Mouse (Mus musculus): ENCODE measurements around the gene Fam168a. TPM values are rescaled to one million over a fixed set of nuclear protein-coding genes. Genes with fewer than 3 reads are reported as not detected.

The Fam168a gene
- polyA plus RNA-seq, 1 experiment: 27.0 TPM

DNA sequence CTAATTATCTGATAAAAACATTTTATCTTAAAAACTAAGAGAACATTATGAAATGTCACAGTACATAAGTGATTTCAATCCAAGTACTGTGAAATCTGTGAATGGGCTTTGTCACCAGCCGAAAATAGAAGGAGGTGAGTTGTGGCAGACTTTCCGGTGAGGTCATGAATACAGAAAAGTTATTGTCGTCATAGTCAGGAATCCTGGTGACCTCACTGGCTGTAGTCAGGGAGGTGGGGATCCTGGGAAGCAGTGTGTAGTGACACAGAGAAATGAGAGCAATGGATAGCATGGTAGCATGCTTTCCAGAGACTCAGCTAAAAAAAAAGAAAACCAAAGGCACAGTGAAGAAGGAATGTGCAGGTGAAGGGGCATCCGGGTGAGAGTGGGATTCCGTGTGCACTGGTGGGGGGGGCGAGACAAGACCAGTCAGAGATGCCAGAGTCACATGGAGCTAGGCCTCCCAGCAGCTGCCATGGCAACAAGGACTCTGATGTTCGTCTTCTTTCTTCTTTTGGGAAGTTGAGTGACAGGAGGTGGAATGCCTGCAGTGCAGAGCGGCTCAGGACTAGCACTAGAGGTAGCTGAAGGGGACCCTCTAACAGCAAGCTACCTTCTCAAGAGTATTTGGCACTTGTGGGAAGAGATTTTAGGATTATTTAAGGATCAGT is 109.6 kb downstream of the Fam168a start:
- H3K27ac ChIP-seq (ENCODE audit: control insufficient read depth, insufficient read depth, low read depth, low read length): no peak overlapping the region

DNA sequence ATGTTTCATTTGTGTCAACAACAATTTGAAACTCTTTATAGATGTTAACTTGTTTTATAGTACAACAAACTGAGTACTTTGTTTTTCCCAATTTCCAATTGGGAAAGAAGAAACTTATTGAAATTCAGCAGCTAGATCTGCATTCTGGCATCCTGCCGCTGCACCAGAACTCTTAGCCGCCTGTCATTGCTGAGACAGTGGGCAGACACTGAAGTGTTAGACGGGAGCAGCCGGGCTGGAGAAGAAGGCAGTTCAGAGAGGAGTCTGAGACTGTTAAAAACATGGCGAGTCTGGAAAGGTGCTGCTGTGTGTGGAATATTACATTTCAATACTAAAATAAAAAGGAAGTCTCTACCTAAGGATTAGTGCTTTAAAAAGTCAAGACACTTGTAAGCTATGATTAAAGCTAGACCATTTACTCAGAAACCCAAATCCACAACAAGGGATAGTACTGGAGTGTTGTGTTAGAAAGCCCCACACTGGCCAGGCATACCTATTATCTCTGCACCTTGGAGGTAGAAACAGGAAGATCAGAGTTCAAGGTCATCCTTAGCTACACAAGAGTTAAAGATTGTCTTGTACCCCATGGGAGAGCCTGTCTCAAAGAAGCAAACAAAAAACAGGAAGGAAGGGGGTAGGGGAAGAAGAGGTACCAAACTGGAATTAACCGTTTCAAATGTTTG is 110.5 kb downstream of the Fam168a start:
- TF ChIP-seq CTCF (IDR thresholded peaks at IDR 0.05; ENCODE audit: control insufficient read depth, insufficient read depth, insufficient replicate concordance, low read depth, low read length): no peak
- TF ChIP-seq POLR2A (IDR thresholded peaks at IDR 0.05; ENCODE audit: control insufficient read depth, low read depth, low read length): no peak
- no peaks in the 10 kb centered on the region for H3K27me3 ChIP-seq (ENCODE audit: control insufficient read depth, insufficient read depth, low read length)
- H3K4me3 ChIP-seq (ENCODE audit: control insufficient read depth, low read depth, low read length): no peak overlapping the region
- H3K36me3 ChIP-seq (ENCODE audit: control insufficient read depth, insufficient read depth, low read length): no peaks in the 10 kb centered on the region
- peaks cover 2% of the 10 kb centered on the region; the same call in 1 of the 2 replicates for H3K4me1 ChIP-seq (ENCODE audit: control insufficient read depth, insufficient read depth, low read length)
- no peak overlapping the region for H3K27ac ChIP-seq (ENCODE audit: control insufficient read depth, insufficient read depth, low read depth, low read length)

More for the DNA sequence above, 109.6 kb downstream of the Fam168a start:
- no peaks in the 10 kb centered on the region for H3K27me3 ChIP-seq (ENCODE audit: control insufficient read depth, insufficient read depth, low read length)
- H3K36me3 ChIP-seq (ENCODE audit: control insufficient read depth, insufficient read depth, low read length): no peaks in the 10 kb centered on the region
- TF ChIP-seq CTCF (IDR thresholded peaks at IDR 0.05; ENCODE audit: control insufficient read depth, insufficient read depth, insufficient replicate concordance, low read depth, low read length): no peak
- no peak for TF ChIP-seq POLR2A (IDR thresholded peaks at IDR 0.05; ENCODE audit: control insufficient read depth, low read depth, low read length)
- H3K4me1 ChIP-seq (ENCODE audit: control insufficient read depth, insufficient read depth, low read length): peaks cover 2% of the 10 kb centered on the region; the same call in 1 of the 2 replicates
- H3K4me3 ChIP-seq (ENCODE audit: control insufficient read depth, low read depth, low read length): no peak overlapping the region

DNA sequence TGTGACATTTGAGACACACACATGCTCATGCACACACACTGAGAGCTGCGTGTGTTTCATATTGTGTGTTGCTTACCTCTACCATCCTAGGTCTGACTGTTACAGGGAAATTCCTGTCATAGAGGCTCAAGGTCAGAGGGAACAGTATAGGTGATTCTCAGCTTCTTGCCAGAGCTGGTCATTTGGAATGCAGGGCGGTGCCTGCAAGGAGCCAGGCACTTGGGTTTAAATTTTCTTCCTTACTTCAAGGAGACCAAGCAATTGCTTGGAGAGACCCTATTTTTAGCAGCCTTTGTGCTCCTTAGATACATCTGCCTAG is 111.0 kb downstream of the Fam168a start:
- TF ChIP-seq CTCF (IDR thresholded peaks at IDR 0.05; ENCODE audit: control insufficient read depth, insufficient read depth, insufficient replicate concordance, low read depth, low read length) (no peak), POLR2A (IDR thresholded peaks at IDR 0.05; ENCODE audit: control insufficient read depth, low read depth, low read length) (no peak)
- H3K36me3 ChIP-seq (ENCODE audit: control insufficient read depth, insufficient read depth, low read length): no peaks in the 10 kb centered on the region
- H3K27me3 ChIP-seq (ENCODE audit: control insufficient read depth, insufficient read depth, low read length): no peaks in the 10 kb centered on the region
- H3K4me1 ChIP-seq (ENCODE audit: control insufficient read depth, insufficient read depth, low read length): peaks cover 2% of the 10 kb centered on the region; the same call in 1 of the 2 replicates
- no peak overlapping the region for H3K4me3 ChIP-seq (ENCODE audit: control insufficient read depth, low read depth, low read length)
- no peak overlapping the region for H3K27ac ChIP-seq (ENCODE audit: control insufficient read depth, insufficient read depth, low read depth, low read length)

DNA sequence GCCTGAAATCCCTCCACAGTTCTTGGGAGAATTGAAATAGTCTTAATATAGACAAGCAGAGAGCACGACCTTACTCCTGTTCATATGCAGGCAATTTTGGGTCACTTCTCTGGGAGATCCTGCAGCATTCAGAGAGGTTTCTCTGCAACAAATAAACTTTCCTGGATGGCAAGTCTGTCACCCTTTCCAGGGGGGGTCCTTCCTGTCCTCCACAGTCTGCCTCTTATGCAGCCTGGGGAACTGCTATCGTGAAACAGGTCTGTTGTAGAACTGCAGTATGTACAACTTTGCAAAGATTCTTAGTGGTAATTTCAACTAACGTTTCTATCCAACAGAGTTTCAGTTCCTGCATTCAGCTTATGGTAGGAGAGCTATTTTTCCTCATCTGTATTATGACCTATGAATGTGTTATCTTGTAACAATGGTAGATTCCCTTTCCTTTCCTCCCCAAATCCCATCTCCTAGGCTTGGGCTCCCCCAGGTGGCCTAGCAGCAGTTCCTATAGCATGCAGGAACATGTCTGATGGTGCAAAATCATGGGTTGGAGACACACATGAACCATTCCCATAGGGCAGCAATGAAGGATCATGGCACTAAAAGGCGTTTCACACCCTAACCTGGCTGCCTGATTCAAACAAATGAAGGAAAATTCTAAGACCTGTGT is 112.1 kb downstream of the Fam168a start:
- H3K36me3 ChIP-seq (ENCODE audit: control insufficient read depth, insufficient read depth, low read length): no peaks in the 10 kb centered on the region
- H3K4me3 ChIP-seq (ENCODE audit: control insufficient read depth, low read depth, low read length): no peak overlapping the region
- TF ChIP-seq POLR2A (IDR thresholded peaks at IDR 0.05; ENCODE audit: control insufficient read depth, low read depth, low read length) (no peak), CTCF (IDR thresholded peaks at IDR 0.05; ENCODE audit: control insufficient read depth, insufficient read depth, insufficient replicate concordance, low read depth, low read length) (no peak)
- no peak overlapping the region for H3K27ac ChIP-seq (ENCODE audit: control insufficient read depth, insufficient read depth, low read depth, low read length)
- H3K27me3 ChIP-seq (ENCODE audit: control insufficient read depth, insufficient read depth, low read length): no peaks in the 10 kb centered on the region
- H3K4me1 ChIP-seq (ENCODE audit: control insufficient read depth, insufficient read depth, low read length): peaks cover 2% of the 10 kb centered on the region; the same call in 1 of the 2 replicates

DNA sequence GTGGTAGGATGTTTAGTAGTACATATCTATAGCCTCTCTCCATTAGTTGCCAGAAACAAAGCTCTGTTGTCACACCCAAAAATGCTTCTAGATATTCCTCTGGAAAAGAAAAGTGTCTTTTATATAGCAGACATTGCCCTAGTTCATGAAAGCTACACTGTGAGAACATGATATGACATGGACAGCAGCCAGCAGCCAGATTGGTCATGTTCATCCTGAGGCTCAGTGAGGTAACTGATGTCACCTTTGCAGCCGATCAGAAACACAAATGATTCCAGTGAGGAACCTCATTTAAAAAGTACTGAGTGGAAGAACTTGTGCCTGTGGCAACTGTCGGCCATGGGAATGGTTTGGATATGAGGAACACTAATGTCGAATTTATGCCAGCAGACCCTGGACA is 118.2 kb downstream of the Fam168a start:
- H3K27me3 ChIP-seq (ENCODE audit: control insufficient read depth, insufficient read depth, low read length): no peaks in the 10 kb centered on the region
- no peak overlapping the region for H3K27ac ChIP-seq (ENCODE audit: control insufficient read depth, insufficient read depth, low read depth, low read length)
- TF ChIP-seq CTCF (IDR thresholded peaks at IDR 0.05; ENCODE audit: control insufficient read depth, insufficient read depth, insufficient replicate concordance, low read depth, low read length): no peak
- TF ChIP-seq POLR2A (IDR thresholded peaks at IDR 0.05; ENCODE audit: control insufficient read depth, low read depth, low read length): no peak
- no peaks in the 10 kb centered on the region for H3K4me1 ChIP-seq (ENCODE audit: control insufficient read depth, insufficient read depth, low read length)
- no peak overlapping the region for H3K4me3 ChIP-seq (ENCODE audit: control insufficient read depth, low read depth, low read length)
- H3K36me3 ChIP-seq (ENCODE audit: control insufficient read depth, insufficient read depth, low read length): no peaks in the 10 kb centered on the region

DNA sequence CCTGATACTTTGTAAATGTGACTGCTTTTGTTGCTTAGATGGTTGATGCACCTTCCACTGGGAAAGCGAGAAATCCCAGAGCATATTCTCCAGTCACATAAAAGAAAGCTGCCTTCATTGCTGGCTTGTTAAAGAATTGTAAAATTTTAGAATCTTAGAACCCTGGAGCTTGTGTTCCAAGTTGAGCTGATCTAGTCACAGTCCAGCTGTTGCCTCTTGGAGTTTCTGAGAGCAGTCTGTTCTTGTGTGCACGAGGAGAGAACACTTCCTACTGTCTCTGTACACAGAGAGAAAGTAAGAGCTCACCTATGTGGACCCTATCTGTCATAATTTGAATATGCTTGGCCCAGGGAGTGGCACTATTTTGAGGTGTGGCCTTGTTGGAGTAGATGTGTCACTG is 122.1 kb downstream of the Fam168a start:
- H3K36me3 ChIP-seq (ENCODE audit: control insufficient read depth, insufficient read depth, low read length): no peaks in the 10 kb centered on the region
- no peak for TF ChIP-seq CTCF (IDR thresholded peaks at IDR 0.05; ENCODE audit: control insufficient read depth, insufficient read depth, insufficient replicate concordance, low read depth, low read length)
- no peak for TF ChIP-seq POLR2A (IDR thresholded peaks at IDR 0.05; ENCODE audit: control insufficient read depth, low read depth, low read length)
- H3K27me3 ChIP-seq (ENCODE audit: control insufficient read depth, insufficient read depth, low read length): no peaks in the 10 kb centered on the region
- no peak overlapping the region for H3K4me3 ChIP-seq (ENCODE audit: control insufficient read depth, low read depth, low read length)
- H3K27ac ChIP-seq (ENCODE audit: control insufficient read depth, insufficient read depth, low read depth, low read length): no peak overlapping the region
- H3K4me1 ChIP-seq (ENCODE audit: control insufficient read depth, insufficient read depth, low read length): no peaks in the 10 kb centered on the region

DNA sequence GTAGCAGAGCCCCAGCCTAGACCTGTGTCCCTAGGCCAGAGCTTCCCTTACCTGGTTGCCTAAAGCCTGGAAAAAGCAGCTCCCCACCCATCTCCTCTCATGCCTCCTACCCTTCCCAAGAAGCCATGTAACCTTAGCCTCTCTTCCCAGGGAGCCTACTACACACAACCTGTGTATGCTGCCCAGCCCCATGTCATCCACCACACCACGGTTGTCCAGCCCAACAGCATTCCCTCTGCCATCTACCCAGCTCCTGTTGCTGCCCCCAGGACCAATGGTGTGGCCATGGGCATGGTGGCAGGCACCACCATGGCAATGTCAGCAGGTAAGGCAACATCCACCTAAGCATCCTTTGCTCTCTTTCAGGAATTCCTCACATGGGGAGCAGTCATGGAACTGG is 127.4 kb downstream of the Fam168a start:
- Histone ChIP-seq H3K4me3 (ENCODE audit: control insufficient read depth, low read depth, low read length) (no peak overlapping the region), H3K4me1 (ENCODE audit: control insufficient read depth, insufficient read depth, low read length) (no peaks in the 10 kb centered on the region), H3K27ac (ENCODE audit: control insufficient read depth, insufficient read depth, low read depth, low read length) (no peak overlapping the region), H3K36me3 (ENCODE audit: control insufficient read depth, insufficient read depth, low read length) (no peaks in the 10 kb centered on the region), H3K27me3 (ENCODE audit: control insufficient read depth, insufficient read depth, low read length) (no peaks in the 10 kb centered on the region)
- TF ChIP-seq CTCF (IDR thresholded peaks at IDR 0.05; ENCODE audit: control insufficient read depth, insufficient read depth, insufficient replicate concordance, low read depth, low read length): no peak
- TF ChIP-seq POLR2A (IDR thresholded peaks at IDR 0.05; ENCODE audit: control insufficient read depth, low read depth, low read length): no peak

Data from testis, adult 2 months (tissue).